Mouse (Mus musculus): ENCODE measurements around the gene 4930449I24Rik.
"Not testable (repeated sequence)": the region's sequence is repeated elsewhere in the genome, so short reads cannot be mapped to it uniquely, and the experiment has no call there.

Gene 4930449I24Rik

DNA sequence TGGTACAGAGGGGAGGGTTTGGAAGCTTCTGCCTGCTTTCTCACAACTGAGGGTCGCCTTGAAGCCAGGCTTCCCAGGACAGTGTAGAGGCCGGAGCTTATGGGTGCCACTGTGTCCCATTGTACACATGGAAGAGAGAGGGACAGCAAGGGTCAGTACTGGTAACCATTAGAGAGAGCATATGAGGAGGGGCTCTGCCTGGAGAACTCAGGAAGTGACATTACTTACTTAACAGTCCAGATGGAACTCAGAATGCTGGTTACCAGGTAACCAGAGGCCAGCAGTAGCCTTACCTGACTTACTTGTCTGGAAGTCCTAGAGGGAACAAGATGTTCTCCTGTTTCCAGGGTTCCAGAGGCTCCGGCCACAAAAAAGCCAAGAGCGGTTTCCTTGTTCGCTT is at the start of gene 4930449I24Rik:
Gene 4930449I24Rik, plus strand, starts transcription at position 301 of the 400 bp plus-strand sequence.
- DNase-seq (ENCODE audit: low spot score in 2 of 2) = not testable (repeated sequence)

DNA sequence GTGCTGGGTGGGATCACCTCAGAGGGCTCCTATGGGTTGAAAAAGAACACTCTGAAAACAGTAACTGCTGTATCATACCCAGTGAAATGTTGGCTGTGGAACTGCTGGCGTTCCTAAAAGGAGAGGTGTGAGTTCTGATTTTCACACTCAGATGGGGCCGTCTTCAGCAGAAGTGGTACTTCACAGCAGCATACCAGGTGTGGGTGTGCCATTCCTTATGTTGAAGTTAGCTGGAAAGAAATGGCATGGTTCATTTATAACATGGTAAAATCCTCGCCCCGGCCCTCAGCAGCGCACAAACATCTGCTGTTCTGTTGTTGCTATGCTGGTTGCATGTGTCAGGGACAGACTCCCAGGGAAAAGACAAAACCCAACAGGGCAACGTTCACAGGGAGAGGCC is 48.6 kb upstream of the 4930449I24Rik start:
- DNase-seq (ENCODE audit: low spot score in 2 of 2) = peak; percentile 26 to 35

DNA sequence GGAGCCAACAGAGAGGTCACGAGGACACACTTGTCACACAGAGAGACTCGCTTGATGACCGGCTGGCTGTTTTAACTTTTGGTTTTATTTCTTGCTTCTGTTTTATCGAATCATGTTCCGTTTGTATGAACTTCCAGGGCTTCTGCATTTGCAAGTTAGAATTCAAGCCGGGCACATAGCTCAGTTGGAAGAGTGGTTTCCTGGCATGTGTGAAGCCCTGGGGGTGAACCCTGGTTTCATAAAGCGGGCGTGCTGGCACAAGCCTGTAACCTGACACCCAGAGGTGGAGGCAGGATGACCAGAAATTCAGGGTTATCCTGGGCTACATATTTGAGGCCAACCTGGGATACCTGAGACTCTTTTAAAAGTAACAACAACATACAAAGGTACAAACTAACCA is 40.6 kb upstream of the 4930449I24Rik start:
- DNase-seq (ENCODE audit: low spot score in 2 of 2) = no peak

DNA sequence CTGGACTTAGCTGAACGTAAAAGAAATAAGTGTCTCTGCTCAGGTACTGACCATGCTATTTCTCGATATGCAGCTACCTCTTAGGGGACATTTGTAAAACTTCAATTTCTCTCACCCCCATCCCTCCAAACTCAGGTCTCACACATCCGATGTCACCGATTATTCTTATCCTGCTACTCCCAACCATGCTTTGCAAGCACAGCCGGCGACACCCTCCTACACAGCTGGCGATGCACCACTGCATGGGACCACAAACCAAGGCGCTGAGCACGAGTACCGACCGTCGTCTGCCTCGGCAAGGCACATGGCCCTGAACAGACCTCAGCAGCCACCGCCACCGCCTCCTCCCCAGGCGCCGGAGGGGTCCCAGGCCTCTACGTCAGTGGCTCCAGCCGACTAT is 35.5 kb upstream of the 4930449I24Rik start:
- DNase-seq (ENCODE audit: low spot score in 2 of 2) = peak in 1 of 2 experiments; percentile 13

DNA sequence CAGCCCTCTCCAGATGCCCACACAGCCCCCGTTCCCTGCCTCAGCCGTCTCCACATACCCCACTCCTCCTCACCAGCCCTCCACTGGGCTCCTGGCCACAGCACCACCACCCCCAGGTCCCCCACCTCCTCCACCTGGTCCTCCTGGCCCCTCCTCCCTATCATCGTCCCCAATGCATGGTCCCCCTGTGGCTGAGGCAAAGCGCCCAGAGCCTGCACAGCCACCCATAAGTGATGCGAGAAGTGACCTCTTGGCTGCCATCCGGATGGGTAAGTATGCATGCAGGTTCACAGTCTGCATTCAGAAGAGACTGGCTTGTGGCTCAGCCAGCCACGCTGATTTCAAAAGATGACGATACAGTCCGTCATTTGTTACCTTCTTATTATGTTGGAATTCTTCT is 33.9 kb upstream of the 4930449I24Rik start:
- DNase-seq (ENCODE audit: low spot score in 2 of 2) = no peak

DNA sequence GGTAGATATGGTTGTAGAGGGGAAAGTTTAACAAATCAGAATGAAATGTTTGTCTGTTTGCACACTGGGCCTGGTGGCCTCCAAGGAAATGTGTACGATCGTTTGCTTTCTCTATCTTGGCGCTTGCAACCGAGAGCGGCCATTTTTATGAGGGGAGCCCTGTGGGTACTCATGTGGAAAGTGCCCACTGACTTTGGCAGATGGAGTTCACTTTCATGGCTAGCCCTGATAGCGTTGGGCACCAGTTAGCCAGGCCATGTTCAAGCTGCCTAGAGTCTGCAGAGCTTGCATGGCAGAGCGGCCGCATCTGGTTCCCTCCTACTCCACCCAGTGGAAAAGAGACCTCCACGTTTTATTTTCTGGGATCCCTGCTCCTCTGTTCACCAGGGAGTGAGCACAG is 31.4 kb upstream of the 4930449I24Rik start:
- DNase-seq (ENCODE audit: low spot score in 2 of 2) = no peak

DNA sequence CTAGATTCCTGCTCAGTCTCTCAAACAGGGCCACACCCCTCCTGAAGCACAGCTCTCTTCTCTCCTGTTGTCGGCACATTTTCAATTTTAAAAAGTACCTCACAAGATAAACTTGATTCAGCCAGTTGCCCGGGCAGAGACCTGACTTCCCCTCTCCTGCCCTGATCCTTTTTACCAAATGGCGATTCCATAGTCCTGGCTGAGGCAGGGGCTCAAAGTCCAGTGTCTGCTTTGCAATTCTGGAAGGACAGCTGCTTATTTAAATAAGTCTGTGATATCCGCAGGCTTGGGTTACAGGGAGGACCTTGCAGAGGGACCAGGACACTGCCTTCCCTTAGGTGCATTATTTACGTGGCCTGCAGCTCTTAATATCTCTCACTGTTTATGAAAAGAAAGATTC is 30.9 kb upstream of the 4930449I24Rik start:
- no peak for DNase-seq (ENCODE audit: low spot score in 2 of 2)

DNA sequence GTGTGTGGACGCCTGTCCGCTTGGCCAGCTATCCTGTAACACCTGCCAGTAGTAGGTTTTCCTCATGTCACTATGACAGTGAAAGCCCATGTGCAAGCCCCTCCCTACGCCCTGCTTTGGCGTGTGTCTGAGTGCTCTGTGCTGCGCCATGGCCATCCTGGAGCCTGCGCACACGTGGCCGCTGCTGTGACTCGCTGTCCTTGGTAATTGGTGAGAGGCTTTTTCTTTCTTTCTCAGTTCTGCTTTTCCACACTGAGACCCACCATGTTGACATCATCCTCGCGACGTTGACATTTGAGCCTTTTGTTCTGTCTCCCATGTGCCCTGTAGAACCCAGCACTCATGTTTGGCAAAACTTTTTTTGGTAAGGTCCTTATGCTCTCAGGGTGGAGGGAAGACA is 30.4 kb upstream of the 4930449I24Rik start:
- no peak for DNase-seq (ENCODE audit: low spot score in 2 of 2)

DNA sequence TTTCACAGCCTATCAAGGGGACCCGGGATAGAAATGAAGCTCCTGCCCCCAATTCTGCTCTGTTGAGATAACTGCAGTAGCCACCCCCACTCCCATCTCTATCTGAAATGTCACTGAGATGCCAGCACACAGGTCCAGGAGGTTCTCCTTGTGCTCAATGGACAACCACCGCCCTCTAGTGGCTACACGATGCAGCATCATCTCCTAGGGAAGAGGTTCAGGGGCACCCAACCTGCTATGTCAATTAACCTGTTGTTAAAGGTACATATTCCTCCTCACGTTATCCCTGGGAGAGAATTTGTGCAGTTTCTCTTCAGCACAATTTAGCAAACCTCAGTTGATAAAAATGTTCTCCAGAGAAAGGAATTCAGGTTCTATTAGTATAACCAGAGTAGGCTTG is 22.6 kb upstream of the 4930449I24Rik start:
- peak; percentile 56 to 62 for DNase-seq (ENCODE audit: low spot score in 2 of 2)

DNA sequence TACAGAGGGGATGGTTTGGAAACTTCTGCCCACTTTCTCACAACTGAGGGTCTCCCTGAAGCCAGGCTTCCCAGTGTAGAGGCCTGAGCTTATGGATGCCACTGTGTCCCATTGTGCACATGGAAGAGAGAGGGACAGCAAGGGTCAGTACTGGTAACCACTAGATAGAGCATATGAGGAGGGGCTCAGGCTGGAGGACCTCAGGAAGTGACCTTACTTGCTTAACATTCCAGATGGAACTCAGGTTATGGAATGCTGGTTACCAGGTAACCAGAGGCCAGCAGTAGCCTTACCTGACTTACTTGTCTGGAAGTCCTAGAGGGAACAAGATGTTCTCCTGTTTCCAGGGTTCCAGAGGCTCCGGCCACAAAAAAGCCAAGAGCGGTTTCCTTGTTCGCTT is 20.5 kb upstream of the 4930449I24Rik start, which contains the start of gene Gm6408:
Gene Gm6408, plus strand, starts transcription at position 301 of the 400 bp plus-strand sequence.
- DNase-seq (ENCODE audit: low spot score in 2 of 2) = not testable (repeated sequence)

DNA sequence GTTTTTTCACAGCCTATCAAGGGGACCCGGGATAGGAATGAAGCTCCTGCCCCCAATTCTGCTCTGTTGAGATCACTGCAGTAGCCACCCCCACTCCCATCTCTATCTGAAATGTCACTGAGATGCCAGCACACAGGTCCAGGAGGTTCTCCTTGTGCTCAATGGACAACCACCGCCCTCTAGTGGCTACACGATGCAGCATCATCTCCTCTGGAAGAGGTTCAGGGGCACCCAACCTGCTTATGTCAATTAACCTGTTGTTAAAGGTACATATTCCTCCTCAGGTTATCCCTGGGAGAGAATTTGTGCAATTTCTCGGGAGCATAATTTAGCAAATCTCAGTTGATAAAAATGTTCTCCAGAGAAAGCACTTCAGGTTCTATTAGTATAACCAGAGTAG is 13.2 kb upstream of the 4930449I24Rik start:
- peak; percentile 35 to 55 for DNase-seq (ENCODE audit: low spot score in 2 of 2)

DNA sequence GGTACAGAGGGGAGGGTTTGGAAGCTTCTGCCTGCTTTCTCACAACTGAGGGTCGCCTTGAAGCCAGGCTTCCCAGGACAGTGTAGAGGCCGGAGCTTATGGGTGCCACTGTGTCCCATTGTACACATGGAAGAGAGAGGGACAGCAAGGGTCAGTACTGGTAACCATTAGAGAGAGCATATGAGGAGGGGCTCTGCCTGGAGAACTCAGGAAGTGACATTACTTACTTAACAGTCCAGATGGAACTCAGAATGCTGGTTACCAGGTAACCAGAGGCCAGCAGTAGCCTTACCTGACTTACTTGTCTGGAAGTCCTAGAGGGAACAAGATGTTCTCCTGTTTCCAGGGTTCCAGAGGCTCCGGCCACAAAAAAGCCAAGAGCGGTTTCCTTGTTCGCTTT is 11.1 kb upstream of the 4930449I24Rik start, which contains the start of gene Gm6370:
Gene Gm6370, plus strand, starts transcription at position 301 of the 400 bp plus-strand sequence.
- DNase-seq (ENCODE audit: low spot score in 2 of 2) = not testable (repeated sequence)

DNA sequence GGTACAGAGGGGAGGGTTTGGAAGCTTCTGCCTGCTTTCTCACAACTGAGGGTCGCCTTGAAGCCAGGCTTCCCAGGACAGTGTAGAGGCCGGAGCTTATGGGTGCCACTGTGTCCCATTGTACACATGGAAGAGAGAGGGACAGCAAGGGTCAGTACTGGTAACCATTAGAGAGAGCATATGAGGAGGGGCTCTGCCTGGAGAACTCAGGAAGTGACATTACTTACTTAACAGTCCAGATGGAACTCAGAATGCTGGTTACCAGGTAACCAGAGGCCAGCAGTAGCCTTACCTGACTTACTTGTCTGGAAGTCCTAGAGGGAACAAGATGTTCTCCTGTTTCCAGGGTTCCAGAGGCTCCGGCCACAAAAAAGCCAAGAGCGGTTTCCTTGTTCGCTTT is 11.6 kb downstream of the 4930449I24Rik start, which contains the start of gene Gm3402:
Gene Gm3402, plus strand, starts transcription at position 301 of the 400 bp plus-strand sequence.
- not testable (repeated sequence) for DNase-seq (ENCODE audit: low spot score in 2 of 2)

DNA sequence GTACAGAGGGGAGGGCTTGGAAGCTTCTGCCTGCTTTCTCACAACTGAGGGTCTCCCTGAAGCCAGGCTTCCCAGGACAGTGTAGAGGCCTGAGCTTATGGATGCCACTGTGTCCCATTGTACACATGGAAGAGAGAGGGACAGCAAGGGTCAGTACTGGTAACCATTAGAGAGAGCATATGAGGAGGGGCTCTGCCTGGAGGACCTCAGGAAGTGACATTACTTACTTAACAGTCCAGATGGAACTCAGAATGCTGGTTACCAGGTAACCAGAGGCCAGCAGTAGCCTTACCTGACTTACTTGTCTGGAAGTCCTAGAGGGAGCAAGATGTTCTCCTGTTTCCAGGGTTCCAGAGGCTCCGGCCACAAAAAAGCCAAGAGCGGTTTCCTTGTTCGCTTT is 23.3 kb downstream of the 4930449I24Rik start, which contains the start of gene Gm3404:
Gene Gm3404, plus strand, starts transcription at position 301 of the 400 bp plus-strand sequence.
- not testable (repeated sequence) for DNase-seq (ENCODE audit: low spot score in 2 of 2)

DNA sequence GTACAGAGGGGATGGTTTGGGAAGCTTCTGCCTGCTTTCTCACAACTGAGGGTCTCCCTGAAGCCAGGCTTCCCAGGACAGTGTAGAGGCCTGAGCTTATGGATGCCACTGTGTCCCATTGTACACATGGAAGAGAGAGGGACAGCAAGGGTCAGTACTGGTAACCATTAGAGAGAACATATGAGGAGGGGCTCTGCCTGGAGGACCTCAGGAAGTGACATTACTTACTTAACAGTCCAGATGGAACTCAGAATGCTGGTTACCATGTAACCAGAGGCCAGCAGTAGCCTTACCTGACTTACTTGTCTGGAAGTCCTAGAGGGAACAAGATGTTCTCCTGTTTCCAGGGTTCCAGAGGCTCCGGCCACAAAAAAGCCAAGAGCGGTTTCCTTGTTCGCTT is 35.1 kb downstream of the 4930449I24Rik start, which contains the start of gene Gm3409:
Gene Gm3409, plus strand, starts transcription at position 301 of the 400 bp plus-strand sequence.
- not testable (repeated sequence) for DNase-seq (ENCODE audit: low spot score in 2 of 2)
